Mouse (Mus musculus): ENCODE data around the gene Kng1. TPM values are rescaled to one million over a fixed set of nuclear protein-coding genes. Genes with fewer than 3 reads are reported as not detected.
"Not testable (repeated sequence)": the region's sequence is repeated elsewhere in the genome, so short reads cannot be mapped to it uniquely, and the experiment has no call there.

The Kng1 gene
- 0.17 TPM in 1 of 2 replicates, not detected in the other for polyA plus RNA-seq (2014; fragmentation: Nextera tagmentation; extraction: Ambion mirVana)

DNA sequence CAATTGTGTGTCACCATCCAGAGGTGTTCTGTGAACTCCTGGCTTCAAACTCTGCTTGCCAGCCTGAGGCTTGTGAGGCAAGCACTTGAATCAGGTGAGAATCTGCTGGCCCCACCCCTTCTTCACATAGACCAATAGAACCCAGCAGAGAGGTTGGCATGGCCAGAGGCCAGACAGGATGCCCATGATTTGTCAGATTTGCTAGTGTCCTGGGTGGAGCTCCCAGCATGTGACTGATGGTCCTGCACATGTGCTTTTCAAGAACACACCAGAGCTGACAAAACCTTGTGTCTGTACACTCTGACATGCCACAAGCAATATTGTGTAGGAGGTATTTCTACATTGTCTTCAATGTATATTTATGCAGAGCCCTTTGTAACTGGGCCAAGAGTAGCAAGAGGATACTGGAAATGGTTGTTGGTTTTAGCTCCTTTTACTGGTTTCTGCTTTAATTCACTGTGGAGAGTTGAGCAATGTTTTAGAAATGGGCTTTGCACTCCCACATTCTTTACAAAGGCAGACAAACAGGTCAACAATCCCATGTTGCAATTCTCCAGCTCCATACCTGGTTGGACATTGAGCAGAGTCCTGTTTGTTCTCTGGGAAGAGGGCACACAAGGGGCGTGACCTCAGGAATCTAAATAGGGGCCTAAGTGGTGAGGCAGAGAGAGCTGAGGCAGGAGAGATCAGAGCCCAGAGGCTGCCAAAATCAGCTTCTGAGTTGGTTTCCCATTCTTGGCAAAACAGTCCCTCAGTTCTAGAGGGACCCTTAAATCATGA is at the start of gene Kng1:
Gene Kng1 (plus strand): TSS at position 198 of the 780 bp plus-strand sequence.
- WGBS: 88% methylated on average over 1 of the region's 1 CpGs
- H3K4me1 ChIP-seq (ENCODE audit: control insufficient read depth, insufficient read depth, low read length); H3K9ac ChIP-seq (ENCODE audit: low read depth, low read length); H3K36me3 ChIP-seq (ENCODE audit: control insufficient read depth, insufficient read depth, low read length); H3K4me3 ChIP-seq (ENCODE audit: low read depth, low read length); H3K27me3 ChIP-seq (replicated peaks; ENCODE audit: control insufficient read depth, insufficient read depth, low read length); DNase-seq (ENCODE audit: low spot score); ATAC-seq (ENCODE audit: low read depth); H3K27ac ChIP-seq (replicated peaks; ENCODE audit: low read depth, low read length); H3K9me3 ChIP-seq (ENCODE audit: control insufficient read depth, low read length); H3K4me2 ChIP-seq (ENCODE audit: low read depth, low read length): not testable (repeated sequence)

DNA sequence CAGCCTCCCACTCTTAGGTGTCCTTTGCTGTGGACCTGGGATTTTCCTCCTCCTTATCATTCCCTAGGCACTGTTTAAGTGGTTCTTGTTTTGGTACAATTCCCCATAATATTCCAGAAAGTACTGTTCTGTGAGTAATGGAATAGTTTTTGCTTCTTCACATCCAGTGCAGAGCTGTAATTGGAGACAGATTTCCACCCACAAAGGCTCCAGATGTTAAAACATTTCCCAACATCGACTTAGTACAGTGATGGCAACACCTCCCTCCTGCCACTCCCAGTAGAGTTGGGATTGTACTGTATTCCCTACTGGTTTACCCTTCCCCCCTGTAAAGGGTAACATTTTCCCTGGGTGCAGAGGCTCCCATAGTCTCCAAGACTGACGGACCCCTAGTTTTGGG is 43.9 kb upstream of the Kng1 start:
- not testable (repeated sequence) for H3K27ac ChIP-seq (replicated peaks; ENCODE audit: low read depth, low read length); DNase-seq (ENCODE audit: low spot score); H3K27me3 ChIP-seq (replicated peaks; ENCODE audit: control insufficient read depth, insufficient read depth, low read length); H3K9ac ChIP-seq (ENCODE audit: low read depth, low read length); H3K36me3 ChIP-seq (ENCODE audit: control insufficient read depth, insufficient read depth, low read length); H3K4me2 ChIP-seq (ENCODE audit: low read depth, low read length); H3K4me3 ChIP-seq (ENCODE audit: low read depth, low read length); H3K4me1 ChIP-seq (ENCODE audit: control insufficient read depth, insufficient read depth, low read length); H3K9me3 ChIP-seq (ENCODE audit: control insufficient read depth, low read length); ATAC-seq (ENCODE audit: low read depth)
- 55% methylated on average over 2 of the region's 2 CpGs for WGBS

DNA sequence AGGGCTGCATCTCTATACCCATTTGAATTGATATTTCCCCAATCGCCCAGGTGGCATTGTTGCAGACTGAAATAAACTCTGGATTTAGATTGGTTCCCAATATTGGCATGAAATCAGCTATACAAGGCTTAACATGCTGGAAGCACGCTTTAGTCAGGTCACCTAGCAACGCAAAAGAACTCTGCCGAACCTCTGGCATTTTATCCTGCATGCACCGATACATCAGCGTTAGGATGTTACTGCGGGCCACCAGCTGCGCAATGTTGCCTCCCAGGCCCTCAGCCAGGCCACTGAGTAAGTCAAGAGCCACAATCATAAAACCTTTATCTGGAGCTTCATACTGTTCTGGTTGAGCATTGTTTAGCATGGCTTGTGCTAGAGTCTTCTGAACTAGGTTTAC is 43.0 kb upstream of the Kng1 start:
- H3K9me3 ChIP-seq (ENCODE audit: control insufficient read depth, low read length); H3K27me3 ChIP-seq (replicated peaks; ENCODE audit: control insufficient read depth, insufficient read depth, low read length); H3K27ac ChIP-seq (replicated peaks; ENCODE audit: low read depth, low read length); H3K4me1 ChIP-seq (ENCODE audit: control insufficient read depth, insufficient read depth, low read length); DNase-seq (ENCODE audit: low spot score); H3K9ac ChIP-seq (ENCODE audit: low read depth, low read length); H3K36me3 ChIP-seq (ENCODE audit: control insufficient read depth, insufficient read depth, low read length); H3K4me3 ChIP-seq (ENCODE audit: low read depth, low read length); ATAC-seq (ENCODE audit: low read depth); H3K4me2 ChIP-seq (ENCODE audit: low read depth, low read length): not testable (repeated sequence)
- 86% methylated on average over 8 of the region's 8 CpGs for WGBS

DNA sequence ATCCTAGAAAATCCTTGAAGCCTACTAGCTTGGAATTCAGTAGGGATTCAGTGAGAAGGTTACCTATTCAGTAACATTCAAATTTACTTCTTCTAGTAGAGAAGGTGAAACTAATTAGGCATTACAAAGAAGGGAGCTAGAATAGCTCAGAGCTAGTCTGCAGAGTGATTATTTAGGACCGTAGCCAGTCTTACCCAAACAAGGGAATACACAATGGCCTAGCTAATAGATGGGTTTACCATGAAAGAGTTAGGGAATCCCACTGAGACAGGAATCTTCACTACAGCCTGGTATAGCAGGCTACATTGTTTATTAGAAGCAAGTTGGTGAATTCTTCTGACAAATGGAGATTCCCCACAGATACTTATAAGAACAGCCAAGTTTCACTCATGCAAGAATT is 37.1 kb upstream of the Kng1 start:
- not testable (repeated sequence) for H3K9me3 ChIP-seq (ENCODE audit: control insufficient read depth, low read length); H3K27ac ChIP-seq (replicated peaks; ENCODE audit: low read depth, low read length); H3K4me1 ChIP-seq (ENCODE audit: control insufficient read depth, insufficient read depth, low read length); H3K4me3 ChIP-seq (ENCODE audit: low read depth, low read length); H3K36me3 ChIP-seq (ENCODE audit: control insufficient read depth, insufficient read depth, low read length); DNase-seq (ENCODE audit: low spot score); H3K9ac ChIP-seq (ENCODE audit: low read depth, low read length); H3K4me2 ChIP-seq (ENCODE audit: low read depth, low read length); H3K27me3 ChIP-seq (replicated peaks; ENCODE audit: control insufficient read depth, insufficient read depth, low read length); ATAC-seq (ENCODE audit: low read depth)
- 23% methylated on average over 1 of the region's 1 CpGs for WGBS

DNA sequence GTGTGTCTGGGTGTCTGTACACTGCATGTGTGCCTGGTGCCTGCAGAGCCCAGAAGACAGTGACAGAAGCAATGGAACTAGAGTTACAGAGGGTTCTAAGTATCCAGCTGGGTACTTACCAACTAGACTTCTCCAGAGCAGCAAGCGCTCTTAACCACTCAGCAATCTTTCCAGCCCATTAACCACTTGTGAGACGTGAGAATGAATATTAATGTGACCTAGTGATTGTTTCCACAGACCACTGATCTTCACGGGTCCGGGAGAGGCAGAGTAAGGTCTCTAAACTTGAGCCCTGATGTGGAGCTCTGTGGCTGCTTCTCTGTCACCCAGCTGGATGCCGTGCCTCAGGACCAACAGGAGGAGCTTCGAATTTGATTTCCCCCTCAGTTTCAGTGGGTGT is 32.6 kb upstream of the Kng1 start:
- ATAC-seq (ENCODE audit: low read depth): no peak
- no peak for DNase-seq (ENCODE audit: low spot score)
- Histone ChIP-seq H3K27me3 (replicated peaks; ENCODE audit: control insufficient read depth, insufficient read depth, low read length) (no peaks in the 10 kb centered on the region), H3K9me3 (ENCODE audit: control insufficient read depth, low read length) (no peaks in the 10 kb centered on the region), H3K27ac (replicated peaks; ENCODE audit: low read depth, low read length) (no peak overlapping the region), H3K4me3 (ENCODE audit: low read depth, low read length) (no peak overlapping the region), H3K36me3 (ENCODE audit: control insufficient read depth, insufficient read depth, low read length) (no peaks in the 10 kb centered on the region), H3K4me2 (ENCODE audit: low read depth, low read length) (no peak overlapping the region), H3K9ac (ENCODE audit: low read depth, low read length) (no peak overlapping the region), H3K4me1 (ENCODE audit: control insufficient read depth, insufficient read depth, low read length) (no peaks in the 10 kb centered on the region)
- 66% methylated on average over 6 of the region's 6 CpGs for WGBS

DNA sequence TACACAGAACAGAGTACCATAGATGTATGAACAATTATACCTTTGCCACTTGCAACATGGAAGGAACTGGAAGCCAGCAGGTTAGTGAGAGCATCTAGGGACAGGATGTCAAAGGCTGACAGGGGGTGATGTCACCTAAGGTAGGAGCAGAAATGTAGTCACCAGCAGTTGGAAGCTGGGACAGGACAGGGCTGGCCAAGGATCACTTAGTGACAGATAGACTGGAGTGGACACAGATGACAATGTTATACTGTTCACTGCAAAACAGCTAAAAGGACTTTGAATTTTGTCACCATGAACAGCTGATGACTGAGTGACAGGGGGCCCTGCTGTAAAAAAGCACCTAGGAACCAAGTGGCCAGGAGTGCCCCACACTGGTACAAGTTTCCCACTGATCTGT is 31.1 kb upstream of the Kng1 start:
- H3K9me3 ChIP-seq (ENCODE audit: control insufficient read depth, low read length): no peaks in the 10 kb centered on the region
- H3K27me3 ChIP-seq (replicated peaks; ENCODE audit: control insufficient read depth, insufficient read depth, low read length): no peaks in the 10 kb centered on the region
- no peak overlapping the region for H3K4me3 ChIP-seq (ENCODE audit: low read depth, low read length)
- no peak overlapping the region for H3K27ac ChIP-seq (replicated peaks; ENCODE audit: low read depth, low read length)
- no peaks in the 10 kb centered on the region for H3K4me1 ChIP-seq (ENCODE audit: control insufficient read depth, insufficient read depth, low read length)
- no peak overlapping the region for H3K4me2 ChIP-seq (ENCODE audit: low read depth, low read length)
- H3K36me3 ChIP-seq (ENCODE audit: control insufficient read depth, insufficient read depth, low read length): no peaks in the 10 kb centered on the region
- no peak overlapping the region for H3K9ac ChIP-seq (ENCODE audit: low read depth, low read length)
- DNase-seq (ENCODE audit: low spot score) (no peak), ATAC-seq (ENCODE audit: low read depth) (no peak)

DNA sequence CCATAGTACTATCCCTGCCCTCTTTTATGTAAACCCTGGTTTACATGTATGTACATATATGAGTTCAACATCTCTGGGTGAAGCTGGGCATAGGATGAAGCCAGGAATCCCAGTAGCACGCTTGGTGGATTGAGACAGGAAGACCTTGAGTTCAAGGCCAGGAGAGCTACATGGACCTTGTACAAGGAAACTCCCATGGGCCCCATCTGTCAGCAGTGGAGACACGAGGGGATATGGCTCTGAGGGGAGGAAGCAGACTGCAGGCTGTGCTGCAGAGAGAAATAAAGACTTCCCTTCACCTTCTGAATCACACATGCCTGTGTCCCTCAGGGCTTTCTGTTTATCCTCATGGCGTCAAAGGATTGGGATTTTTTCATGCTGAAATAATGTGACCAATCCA is 30.3 kb upstream of the Kng1 start:
- not testable (repeated sequence) for H3K36me3 ChIP-seq (ENCODE audit: control insufficient read depth, insufficient read depth, low read length); H3K9me3 ChIP-seq (ENCODE audit: control insufficient read depth, low read length); H3K4me3 ChIP-seq (ENCODE audit: low read depth, low read length); ATAC-seq (ENCODE audit: low read depth); H3K9ac ChIP-seq (ENCODE audit: low read depth, low read length); H3K27ac ChIP-seq (replicated peaks; ENCODE audit: low read depth, low read length); DNase-seq (ENCODE audit: low spot score); H3K4me2 ChIP-seq (ENCODE audit: low read depth, low read length); H3K27me3 ChIP-seq (replicated peaks; ENCODE audit: control insufficient read depth, insufficient read depth, low read length); H3K4me1 ChIP-seq (ENCODE audit: control insufficient read depth, insufficient read depth, low read length)
- WGBS: 33% methylated on average over 3 of the region's 3 CpGs

DNA sequence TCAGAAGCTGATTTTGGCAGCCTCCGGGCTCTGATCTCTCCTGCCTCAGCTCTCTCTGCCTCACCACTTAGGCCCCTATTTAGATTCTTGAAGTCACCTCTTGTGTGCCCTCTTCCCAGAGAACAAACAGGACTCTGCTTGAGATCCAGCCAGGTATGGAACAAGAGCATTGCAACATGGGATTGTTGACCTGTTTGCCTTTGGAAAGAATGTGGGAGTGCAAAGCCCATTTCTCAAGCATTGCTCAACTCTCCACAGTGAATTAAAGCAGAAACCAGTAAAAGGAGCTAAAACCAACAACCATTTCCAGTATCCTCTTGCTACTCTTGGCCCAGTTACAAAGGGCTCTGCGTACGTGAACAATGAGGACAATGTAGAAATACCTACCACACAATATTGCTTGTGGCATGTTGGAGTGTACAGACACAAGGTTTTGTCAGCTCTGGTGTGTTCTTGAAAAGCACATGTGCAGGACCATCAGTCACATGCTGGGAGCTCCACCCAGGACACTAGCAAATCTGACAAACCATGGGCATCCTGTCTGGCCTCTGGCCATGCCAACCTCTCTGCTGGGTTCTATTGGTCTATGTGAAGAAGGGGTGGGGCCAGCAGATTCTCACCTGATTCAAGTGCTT is 28.6 kb upstream of the Kng1 start, which contains the start of gene Kng2:
Gene Kng2 (minus strand): TSS at position 517 of the 635 bp plus-strand sequence.
- H3K9ac ChIP-seq (ENCODE audit: low read depth, low read length); ATAC-seq (ENCODE audit: low read depth); H3K36me3 ChIP-seq (ENCODE audit: control insufficient read depth, insufficient read depth, low read length); H3K27ac ChIP-seq (replicated peaks; ENCODE audit: low read depth, low read length); H3K4me1 ChIP-seq (ENCODE audit: control insufficient read depth, insufficient read depth, low read length); H3K4me3 ChIP-seq (ENCODE audit: low read depth, low read length); DNase-seq (ENCODE audit: low spot score); H3K4me2 ChIP-seq (ENCODE audit: low read depth, low read length); H3K9me3 ChIP-seq (ENCODE audit: control insufficient read depth, low read length); H3K27me3 ChIP-seq (replicated peaks; ENCODE audit: control insufficient read depth, insufficient read depth, low read length): not testable (repeated sequence)
- 88% methylated on average over 3 of the region's 3 CpGs for whole genome bisulfite sequencing
